Mouse (Mus musculus) midbrain, embryonic 10.5 days (tissue): ENCODE data around the gene C1qc. TPM values are rescaled to one million over a fixed set of nuclear protein-coding genes. Genes with fewer than 3 reads are reported as not detected.

ENCODE experiments used
- DNase-seq: peaks from one replicate; pipeline ENCODE4 v3.0.0-alpha.2; 2017; ENCODE audit warnings: low spot score
- H3K27ac ChIP-seq: fragments of 300-500 bp; sonication (generic); replicated peaks from 2 replicates; pipeline ENCODE4 v1.5.1; 2016; ENCODE audit warnings: mild to moderate bottlenecking
- H3K27me3 ChIP-seq: fragments of 300-500 bp; sonication (generic); 2 replicates; pipeline ENCODE4 v1.6.1; 2016; ENCODE audit warnings: low read depth, mild to moderate bottlenecking; ENCODE audit not compliant: poor library complexity, severe bottlenecking
- H3K36me3 ChIP-seq: fragments of 300-500 bp; sonication (generic); 2 replicates; pipeline ENCODE4 v1.6.1; 2016; ENCODE audit warnings: mild to moderate bottlenecking, moderate library complexity
- H3K4me1 ChIP-seq: fragments of 300-500 bp; sonication (generic); 2 replicates; pipeline ENCODE4 v1.6.1; 2016
- H3K4me3 ChIP-seq: fragments of 300-500 bp; sonication (generic); 2 replicates; pipeline ENCODE4 v1.5.1; 2016; ENCODE audit warnings: mild to moderate bottlenecking, moderate library complexity
- H3K9me3 ChIP-seq: fragments of 300-500 bp; sonication (generic); replicated peaks from 2 replicates; pipeline ENCODE4 v1.6.1; 2016; ENCODE audit warnings: mild to moderate bottlenecking
- WGBS: fragments of 180-500 bp; shearing (Covaris S2); methylation state at CpG from one replicate; pipeline ENCODE4 v1.1.7; 2016; 5-methylcytosine and 5-hydroxymethylcytosine counted together
- polyA plus RNA-seq: library from polyadenylated mRNA; unstranded; fragments of >200 nt; fragmentation: Nextera tagmentation; extraction: Ambion mirVana; gene quantifications from 2 replicates; pipeline ENCODE4 v1.2.1, GENCODE M21; 2016

Gene C1qc
- polyA plus RNA-seq, 1 experiment from 2014 or later: 7.1 TPM

DNA sequence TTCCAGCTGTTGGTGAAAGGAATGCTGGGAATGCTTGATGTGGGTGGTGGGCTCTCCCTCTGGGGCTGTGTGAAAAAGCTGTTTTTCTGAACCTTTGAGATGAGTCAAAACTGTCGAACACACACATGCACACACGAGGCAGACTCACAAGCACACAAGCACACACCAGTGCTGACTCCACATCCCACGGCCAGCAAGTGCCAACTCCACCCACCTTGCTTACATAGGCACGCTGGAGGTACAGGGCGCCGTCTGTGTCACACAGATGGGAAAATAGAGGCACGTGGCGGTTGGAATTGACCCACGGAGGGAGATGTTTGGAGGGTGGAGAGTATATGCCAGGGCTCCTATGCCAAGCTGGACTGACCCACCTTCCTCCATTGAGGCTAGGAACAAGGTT lies 18.9 kb upstream of the C1qc start:
- Histone ChIP-seq H3K27ac (peak overlapping the region; percentile 46; the same call in 1 of the 2 replicates), H3K36me3 (no peaks in the 10 kb centered on the region), H3K4me1 (peaks cover 46% of the 10 kb centered on the region), H3K4me3 (peak overlapping the region; percentile 30), H3K9me3 (no peaks in the 10 kb centered on the region), H3K27me3 (peaks cover 82% of the 10 kb centered on the region)
- WGBS: 53% methylated on average over 9 of the region's 9 CpGs
- no peak for DNase-seq

DNA sequence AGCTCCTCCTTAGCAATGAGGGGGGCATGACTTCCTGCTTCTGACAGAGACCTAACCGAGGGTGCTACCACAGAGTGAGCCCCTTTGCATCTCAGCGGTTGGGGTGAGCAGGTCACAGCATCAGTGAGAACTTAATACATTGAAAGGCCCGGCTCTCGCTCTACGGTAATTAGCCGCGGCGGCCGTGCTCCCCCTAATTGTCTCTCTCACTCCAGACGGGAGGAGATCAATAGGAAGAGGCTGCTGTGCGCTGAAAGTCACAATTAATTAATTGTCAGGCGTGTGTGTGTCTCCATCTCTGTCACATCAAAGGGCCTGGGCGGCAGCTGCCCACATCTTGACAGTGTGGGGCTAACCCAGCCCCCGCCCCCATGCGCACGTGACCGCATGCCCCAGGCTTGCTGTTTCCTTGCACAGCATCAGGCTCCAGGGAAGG lies 18.4 kb upstream of the C1qc start:
- H3K4me3 ChIP-seq: peak overlapping the region; percentile 30
- H3K27ac ChIP-seq: no peak overlapping the region; the same call in 1 of the 2 replicates
- H3K27me3 ChIP-seq: peaks cover 83% of the 10 kb centered on the region
- peaks cover 40% of the 10 kb centered on the region for H3K4me1 ChIP-seq
- peak; percentile 52 for DNase-seq
- WGBS: 1% methylated on average over 17 of the region's 17 CpGs
- H3K36me3 ChIP-seq: no peaks in the 10 kb centered on the region
- H3K9me3 ChIP-seq: no peaks in the 10 kb centered on the region

DNA sequence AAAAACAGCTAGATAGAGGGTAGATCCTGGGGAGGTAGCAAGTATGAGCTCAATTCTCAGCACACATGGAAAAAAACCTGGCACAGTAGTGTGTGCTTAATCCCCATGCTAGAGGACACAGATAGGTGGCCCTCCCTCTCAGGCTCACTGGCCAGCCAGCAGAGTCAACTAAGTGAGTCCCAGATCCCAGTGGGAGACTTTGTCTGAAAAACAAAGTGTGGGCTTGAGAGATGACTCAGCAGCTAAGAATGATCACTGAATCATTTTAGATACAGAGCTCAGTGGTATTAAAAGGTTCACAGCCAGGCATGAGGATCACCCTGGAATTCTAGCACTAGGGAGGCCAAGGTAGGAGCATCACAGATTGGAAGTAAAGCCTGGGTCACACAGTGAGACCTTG lies 14.9 kb upstream of the C1qc start:
- Histone ChIP-seq H3K27ac (no peak overlapping the region), H3K27me3 (peaks cover 95% of the 10 kb centered on the region), H3K36me3 (no peaks in the 10 kb centered on the region), H3K4me1 (peaks cover 44% of the 10 kb centered on the region), H3K4me3 (no peak overlapping the region), H3K9me3 (no peaks in the 10 kb centered on the region)
- no peak for DNase-seq

DNA sequence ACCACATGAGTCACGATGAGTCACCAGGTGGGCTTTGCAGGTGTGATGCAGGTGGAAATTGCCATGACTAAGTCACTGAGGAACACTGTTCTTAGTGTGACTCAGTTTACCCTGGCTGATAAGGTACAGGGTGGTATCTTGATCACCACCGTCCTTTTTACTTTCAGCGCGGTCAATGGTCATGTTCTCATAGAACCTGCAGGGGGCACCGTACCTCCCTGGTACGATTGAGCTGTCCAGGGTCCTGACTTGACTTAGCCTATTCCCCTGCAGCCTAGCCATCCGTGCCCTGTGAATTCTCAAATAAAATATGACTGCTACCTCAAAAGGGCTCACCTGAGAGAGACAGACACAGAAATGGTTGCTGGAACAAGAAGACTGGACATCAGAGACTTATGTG lies 14.2 kb upstream of the C1qc start:
- peak; percentile 61 for DNase-seq
- 13% methylated on average over 7 of the region's 7 CpGs for WGBS
- Histone ChIP-seq H3K27me3 (peaks cover 95% of the 10 kb centered on the region), H3K4me1 (peaks cover 36% of the 10 kb centered on the region), H3K9me3 (no peaks in the 10 kb centered on the region), H3K36me3 (no peaks in the 10 kb centered on the region), H3K27ac (no peak overlapping the region), H3K4me3 (no peak overlapping the region)

DNA sequence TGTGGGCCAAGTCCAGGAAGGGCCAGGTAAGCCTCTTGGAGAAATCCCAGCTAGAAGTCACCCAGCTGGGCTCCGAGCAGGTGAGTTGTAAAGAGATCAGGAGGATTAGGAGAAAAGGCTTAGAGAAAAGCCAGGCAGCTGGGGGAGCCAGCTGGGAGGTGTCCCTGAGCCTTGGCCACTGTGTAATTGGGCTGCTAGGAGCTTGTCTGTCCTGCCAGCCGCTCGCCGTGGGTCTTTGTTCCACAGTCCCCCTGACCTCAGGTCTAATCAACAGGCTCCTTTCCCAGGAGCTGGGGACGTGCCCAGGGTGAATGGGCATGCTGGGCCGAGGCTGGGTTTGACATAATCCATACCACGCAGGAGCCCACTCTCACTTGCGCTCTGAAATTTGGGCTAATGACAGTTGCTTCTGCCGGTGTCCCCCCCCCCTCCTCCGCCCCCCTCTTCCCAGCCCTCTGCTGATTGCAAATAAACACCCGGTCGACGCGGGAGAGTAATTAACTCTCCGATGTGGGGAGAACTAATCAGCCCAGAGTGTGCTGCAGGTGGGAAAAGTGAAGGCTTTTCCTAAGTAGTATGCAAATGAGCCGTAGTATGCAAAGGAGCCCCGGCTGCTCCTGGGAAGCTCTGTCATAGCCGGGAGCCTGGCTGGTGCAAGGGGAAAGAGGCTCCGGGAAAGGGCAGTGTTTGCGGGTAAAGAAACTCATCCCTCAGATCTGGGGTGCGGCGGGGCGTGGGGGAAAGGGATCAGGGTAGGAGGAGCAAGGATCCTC lies 12.1 kb upstream of the C1qc start:
- WGBS: 1% methylated on average over 23 of the region's 23 CpGs
- H3K4me1 ChIP-seq: peaks cover 16% of the 10 kb centered on the region
- peak overlapping the region; percentile 40 for H3K4me3 ChIP-seq
- no peak overlapping the region; the same call in 1 of the 2 replicates for H3K27ac ChIP-seq
- no peaks in the 10 kb centered on the region for H3K36me3 ChIP-seq
- no peak for DNase-seq
- no peaks in the 10 kb centered on the region for H3K9me3 ChIP-seq
- H3K27me3 ChIP-seq: peaks cover 74% of the 10 kb centered on the region

DNA sequence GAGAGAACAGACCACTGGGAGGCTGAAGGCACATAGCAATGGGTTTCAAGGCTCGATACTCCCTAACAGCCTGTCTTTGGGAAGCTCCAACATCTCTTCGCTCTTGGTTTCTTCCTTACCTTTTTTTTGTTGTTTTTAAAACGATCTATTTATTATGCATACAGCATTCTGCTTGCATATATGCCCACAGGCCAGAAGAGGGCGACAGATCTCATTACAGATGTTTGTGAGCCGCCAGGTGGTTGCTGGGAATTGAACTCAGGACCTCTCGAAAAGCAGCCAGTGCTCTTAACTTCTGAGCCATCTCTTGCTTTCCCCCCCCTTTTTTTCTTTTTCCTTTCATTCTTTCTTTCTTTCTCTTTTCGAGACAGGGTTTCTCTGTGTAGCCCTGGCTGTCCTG lies 6.3 kb upstream of the C1qc start:
- no peak for DNase-seq
- no peaks in the 10 kb centered on the region for H3K36me3 ChIP-seq
- peaks cover 29% of the 10 kb centered on the region for H3K4me1 ChIP-seq
- H3K27me3 ChIP-seq: peaks cover 70% of the 10 kb centered on the region
- no peak overlapping the region for H3K27ac ChIP-seq
- WGBS: 66% methylated on average over 7 of the region's 7 CpGs
- H3K9me3 ChIP-seq: no peaks in the 10 kb centered on the region
- no peak overlapping the region for H3K4me3 ChIP-seq

DNA sequence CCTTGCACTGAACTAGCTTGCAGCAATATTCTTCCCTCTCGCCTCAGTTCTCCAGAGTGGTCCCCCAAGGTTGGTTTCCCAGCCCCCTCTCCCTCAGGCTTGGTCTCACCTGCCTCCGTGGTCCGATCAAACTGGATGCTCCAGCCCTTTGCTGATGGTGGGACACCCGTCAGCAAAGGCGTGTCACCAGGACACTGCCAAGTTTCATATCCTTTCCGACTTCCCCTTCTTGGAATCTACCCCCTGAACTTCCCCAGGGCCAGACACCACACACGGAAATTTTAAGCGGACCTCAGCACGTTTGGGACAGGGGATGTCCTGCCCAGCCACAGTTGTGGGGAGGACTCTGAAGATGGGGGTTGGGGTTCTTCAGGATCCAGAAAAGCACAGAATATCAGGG lies 5.8 kb upstream of the C1qc start, which contains the start of gene C1qa:
C1qa (minus strand) TSS at position 167 of the 400 bp plus-strand sequence.
- Histone ChIP-seq H3K36me3 (no peaks in the 10 kb centered on the region), H3K9me3 (no peaks in the 10 kb centered on the region), H3K27ac (no peak within 1 kb of the TSS), H3K4me1 (peaks cover 32% of the 10 kb centered on the region), H3K4me3 (no peak within 1 kb of the TSS), H3K27me3 (peaks cover 70% of the 10 kb centered on the region)
- no peak for DNase-seq
- WGBS: 79% methylated on average over 9 of the region's 9 CpGs

DNA sequence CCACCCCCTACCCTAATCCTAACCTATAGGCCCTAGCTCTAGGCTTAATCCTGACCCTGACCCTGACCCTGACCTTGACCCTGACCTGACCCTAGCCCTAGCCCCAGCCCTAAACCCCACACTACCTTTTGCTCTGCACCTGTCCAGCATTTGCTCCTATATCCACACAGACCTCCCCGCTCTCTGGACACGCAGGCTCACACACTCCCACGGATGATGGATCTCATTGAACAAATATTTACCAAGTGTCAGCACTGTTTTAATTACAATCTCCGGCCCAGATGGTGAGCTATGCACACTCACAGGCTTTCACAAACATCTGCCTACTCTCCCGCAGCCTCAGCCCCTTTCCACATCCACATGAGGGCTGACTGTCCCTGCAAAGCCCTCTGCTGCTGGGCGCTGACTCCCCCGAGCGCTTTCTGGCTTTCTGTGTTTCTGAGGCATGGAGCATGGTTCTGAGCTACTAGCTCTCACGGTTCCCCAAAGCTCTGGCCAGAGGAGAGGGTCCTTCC lies 5.3 kb upstream of the C1qc start:
- Histone ChIP-seq H3K9me3 (no peaks in the 10 kb centered on the region), H3K36me3 (no peaks in the 10 kb centered on the region), H3K4me3 (no peak overlapping the region), H3K4me1 (peaks cover 32% of the 10 kb centered on the region), H3K27me3 (peaks cover 70% of the 10 kb centered on the region), H3K27ac (no peak overlapping the region)
- DNase-seq: no peak
- 80% methylated on average over 9 of the region's 9 CpGs for WGBS

DNA sequence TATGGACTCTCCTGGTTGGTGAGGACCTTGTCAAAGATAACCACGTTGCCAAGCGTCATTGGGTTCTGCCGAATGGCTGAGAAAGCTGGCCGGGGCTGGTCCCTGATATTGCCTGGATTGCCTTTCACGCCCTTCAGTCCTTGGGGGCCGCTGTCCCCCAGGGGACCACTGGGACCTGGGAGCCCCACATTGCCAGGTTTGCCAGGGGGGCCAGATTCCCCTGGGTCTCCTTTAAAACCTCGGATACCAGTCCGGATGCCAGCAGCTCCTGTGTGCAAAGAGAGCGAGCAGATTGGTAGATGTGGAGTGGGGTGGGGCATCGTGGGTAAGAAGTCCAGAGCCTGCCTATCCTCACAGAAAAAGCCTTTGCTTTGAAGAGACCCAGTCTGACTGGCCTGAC lies 3.6 kb upstream of the C1qc start:
- H3K27me3 ChIP-seq: peaks cover 76% of the 10 kb centered on the region
- WGBS: 38% methylated on average over 10 of the region's 10 CpGs

DNA sequence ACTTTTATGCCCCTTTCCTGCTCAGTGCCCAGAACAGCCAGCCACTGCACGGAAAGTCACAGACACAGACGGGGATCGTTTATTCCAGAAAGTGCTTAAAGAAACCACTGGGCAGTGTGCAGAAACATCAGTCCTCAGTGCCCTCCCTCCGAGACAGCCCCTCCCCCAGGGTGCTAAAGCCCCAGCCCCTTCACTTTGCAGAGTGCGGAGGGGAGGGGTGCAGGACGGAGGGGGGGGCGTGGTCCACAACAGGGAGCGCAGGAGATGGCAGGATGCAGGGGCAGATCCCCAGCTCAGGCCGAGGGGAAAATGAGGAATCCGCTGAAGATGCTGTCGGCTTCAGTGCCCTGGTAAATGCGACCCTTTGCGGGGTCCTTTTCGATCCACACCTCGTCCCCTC lies 3.0 kb upstream of the C1qc start:
- no peak for DNase-seq
- H3K9me3 ChIP-seq: no peaks in the 10 kb centered on the region
- peak overlapping the region; percentile 42; the same call in 1 of the 2 replicates for H3K27ac ChIP-seq
- H3K36me3 ChIP-seq: no peaks in the 10 kb centered on the region
- peak overlapping the region; percentile 29 for H3K4me3 ChIP-seq
- WGBS: 5% methylated on average over 15 of the region's 15 CpGs
- peaks cover 32% of the 10 kb centered on the region for H3K4me1 ChIP-seq
- peaks cover 82% of the 10 kb centered on the region for H3K27me3 ChIP-seq

More for the DNA sequence above, 3.6 kb upstream of the C1qc start:
- Histone ChIP-seq H3K4me1 (peaks cover 32% of the 10 kb centered on the region), H3K9me3 (no peaks in the 10 kb centered on the region), H3K36me3 (no peaks in the 10 kb centered on the region), H3K4me3 (no peak overlapping the region), H3K27ac (no peak overlapping the region)
- DNase-seq: no peak

DNA sequence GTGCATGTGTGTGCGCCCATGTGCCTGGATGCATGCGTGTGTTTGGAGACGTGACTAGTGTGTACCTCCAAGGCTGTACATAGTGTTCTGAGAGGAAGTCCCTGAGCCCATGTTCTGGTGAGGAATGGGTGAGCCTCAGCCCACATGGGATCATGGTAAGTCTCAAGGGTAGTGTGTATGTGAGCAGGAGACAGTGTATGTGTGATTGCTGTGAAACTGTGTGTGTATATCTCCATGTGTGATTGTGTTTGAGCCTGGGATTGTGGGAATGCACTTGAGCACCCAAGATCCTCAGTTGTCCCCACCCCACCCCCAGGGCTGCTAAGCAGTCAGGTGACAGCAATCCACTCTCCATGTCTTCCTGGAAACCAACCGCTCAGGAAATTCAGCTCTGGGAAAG lies 2.0 kb upstream of the C1qc start:
- WGBS: 66% methylated on average over 4 of the region's 4 CpGs
- peaks cover 35% of the 10 kb centered on the region for H3K4me1 ChIP-seq
- peaks cover 92% of the 10 kb centered on the region for H3K27me3 ChIP-seq
- H3K27ac ChIP-seq: no peak overlapping the region
- no peak for DNase-seq
- H3K9me3 ChIP-seq: no peaks in the 10 kb centered on the region
- H3K4me3 ChIP-seq: no peak overlapping the region
- no peaks in the 10 kb centered on the region for H3K36me3 ChIP-seq

DNA sequence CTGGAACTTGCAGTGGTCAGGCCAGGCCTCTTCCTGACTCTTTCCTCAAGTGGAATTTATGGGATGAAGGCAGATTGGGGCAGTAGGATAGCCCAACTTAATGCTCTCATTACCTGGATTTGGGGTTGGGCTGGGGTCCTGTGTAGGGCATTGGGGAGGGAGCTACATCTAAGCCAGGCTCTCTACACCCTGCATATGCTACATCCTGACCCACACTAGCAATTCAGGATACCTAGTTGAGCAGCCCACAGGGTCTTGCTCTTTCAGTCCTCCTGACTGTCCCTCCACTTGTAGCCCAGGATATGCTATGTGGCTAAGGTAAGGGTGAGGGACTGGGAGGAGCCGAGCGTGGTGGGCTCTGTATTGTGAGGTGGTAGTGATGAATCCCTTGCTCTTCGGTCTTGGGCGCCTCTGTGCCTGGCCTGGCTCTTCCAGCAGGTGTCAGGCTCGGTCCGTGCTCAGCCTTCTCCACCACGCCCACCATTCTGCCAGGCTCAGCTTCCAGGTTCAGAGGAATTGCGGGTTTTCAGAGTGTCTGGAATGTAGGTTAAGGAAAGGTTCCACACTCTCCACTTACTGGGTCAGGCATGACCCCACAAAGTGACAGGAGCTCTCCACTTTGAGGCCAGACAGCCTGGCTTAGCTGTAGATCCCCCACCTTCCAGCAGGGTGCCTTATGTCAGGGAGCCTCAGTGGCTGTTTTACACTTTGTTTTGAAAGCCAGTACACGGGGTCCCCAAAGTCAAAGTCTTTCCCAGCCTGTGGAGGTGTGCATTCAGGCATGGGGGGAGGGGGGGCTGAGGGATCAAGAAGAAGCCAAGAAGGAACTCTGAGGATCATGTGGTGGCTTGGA lies 1.1 kb upstream of the C1qc start:
- Histone ChIP-seq H3K9me3 (no peaks in the 10 kb centered on the region), H3K27ac (no peak overlapping the region), H3K4me1 (peaks cover 35% of the 10 kb centered on the region), H3K4me3 (no peak overlapping the region), H3K36me3 (no peaks in the 10 kb centered on the region), H3K27me3 (peaks cover 91% of the 10 kb centered on the region)
- WGBS: 9% methylated on average over 9 of the region's 9 CpGs
- DNase-seq: peak; percentile 65

DNA sequence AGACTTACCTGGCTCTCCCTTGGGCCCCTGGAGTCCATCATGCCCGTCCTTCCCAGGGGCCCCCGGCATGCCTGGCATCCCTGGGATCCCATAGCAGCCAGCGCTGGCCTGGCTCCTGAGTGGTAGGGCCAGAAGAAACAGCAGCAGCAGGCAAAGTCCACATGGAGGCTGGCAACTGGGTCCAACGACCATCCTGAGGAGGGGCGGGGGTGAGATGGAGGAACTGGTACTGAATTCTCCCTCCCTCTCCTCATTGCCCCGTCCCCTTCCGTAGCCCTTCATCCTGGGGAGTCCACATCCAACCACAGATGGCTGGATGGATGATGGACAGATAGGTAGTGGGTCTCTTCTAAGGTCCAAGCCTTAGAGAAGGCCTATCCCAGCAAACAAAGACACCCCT lies 494 bp downstream of the C1qc start:
- H3K9me3 ChIP-seq: no peaks in the 10 kb centered on the region
- WGBS: 71% methylated on average over 7 of the region's 7 CpGs
- no peak overlapping the region for H3K27ac ChIP-seq
- peaks cover 24% of the 10 kb centered on the region for H3K4me1 ChIP-seq
- H3K27me3 ChIP-seq: peaks cover 76% of the 10 kb centered on the region
- H3K36me3 ChIP-seq: no peaks in the 10 kb centered on the region
- DNase-seq: no peak
- no peak overlapping the region for H3K4me3 ChIP-seq
